Mouse (Mus musculus): ENCODE measurements around the gene Atp6v0e. TPM values are rescaled to one million over a fixed set of nuclear protein-coding genes. Genes with fewer than 3 reads are reported as not detected.

Atp6v0e gene
- polyA plus RNA-seq, 1 experiment from 2014 or later = 118 TPM

DNA sequence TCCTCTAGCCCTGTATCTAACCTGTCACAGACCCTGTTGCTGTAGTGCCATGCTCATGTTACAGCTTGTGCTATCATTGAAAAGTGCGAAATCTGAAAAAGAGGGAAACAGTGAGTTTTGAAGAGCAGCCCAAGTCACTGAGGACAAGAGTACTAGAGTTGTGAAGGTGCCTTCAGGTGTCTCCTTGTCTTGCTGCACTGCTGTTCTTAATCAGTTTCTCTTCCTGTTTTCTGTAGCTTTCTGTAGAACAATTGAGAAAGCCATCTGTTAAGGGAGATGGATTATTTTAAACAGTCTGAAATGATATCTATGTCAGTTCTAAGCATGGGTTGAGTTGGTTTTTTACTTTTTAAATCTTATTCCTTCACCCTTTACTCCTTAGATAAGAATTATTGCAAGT lies 63.6 kb downstream of the Atp6v0e start:
- H3K4me3 ChIP-seq = no peak overlapping the region
- H3K9ac ChIP-seq = no peak overlapping the region
- ATAC-seq (ENCODE audit: insufficient number of reproducible peaks, insufficient read depth, low FRiP score, low TSS enrichment) = no peak
- no peak overlapping the region for H3K27ac ChIP-seq
- no peaks in the 10 kb centered on the region for H3K9me3 ChIP-seq
- H3K36me3 ChIP-seq = no peaks in the 10 kb centered on the region
- no peaks in the 10 kb centered on the region for H3K27me3 ChIP-seq
- WGBS = 67% methylated on average over 1 of the region's 1 CpGs
- H3K4me1 ChIP-seq = no peaks in the 10 kb centered on the region
- H3K4me2 ChIP-seq (replicated peaks) = no peak overlapping the region

- H3K27ac ChIP-seq = no peak overlapping the region
- H3K9ac ChIP-seq = no peak overlapping the region
- WGBS = 68% methylated on average over 3 of the region's 3 CpGs
- H3K9me3 ChIP-seq = no peaks in the 10 kb centered on the region
- no peaks in the 10 kb centered on the region for H3K36me3 ChIP-seq
- no peak for ATAC-seq (ENCODE audit: insufficient number of reproducible peaks, insufficient read depth, low FRiP score, low TSS enrichment)
- no peaks in the 10 kb centered on the region for H3K27me3 ChIP-seq
- no peaks in the 10 kb centered on the region for H3K4me1 ChIP-seq
- H3K4me2 ChIP-seq (replicated peaks) = no peak overlapping the region
- no peak overlapping the region for H3K4me3 ChIP-seq
Measured at GRCm38 (mm10) chr17:26727110-26727755, 64.2 kb downstream of the Atp6v0e start.

DNA sequence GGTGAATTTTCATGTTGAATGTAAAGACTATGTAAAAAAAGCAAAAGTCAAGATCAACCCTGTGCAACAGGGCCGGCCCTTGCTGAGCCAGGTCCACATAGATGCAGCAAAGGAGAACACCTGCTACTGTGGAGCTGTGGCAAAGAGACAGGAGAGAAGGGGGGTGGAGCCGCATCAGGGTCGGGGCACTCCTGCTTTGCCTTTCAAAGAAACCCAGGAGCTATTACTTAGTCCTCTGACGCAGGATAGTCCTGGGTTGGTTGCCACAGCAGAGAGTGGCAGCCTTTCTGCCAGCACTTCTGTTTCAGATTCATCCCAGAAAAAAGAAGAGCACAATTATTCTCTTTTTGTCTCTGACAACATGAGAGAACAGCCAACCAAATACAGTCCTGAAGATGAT lies 79.5 kb downstream of the Atp6v0e start:
- Histone ChIP-seq H3K36me3 (no peaks in the 10 kb centered on the region), H3K27ac (no peak overlapping the region), H3K4me1 (no peaks in the 10 kb centered on the region), H3K4me2 (replicated peaks) (no peak overlapping the region), H3K9ac (no peak overlapping the region), H3K9me3 (no peaks in the 10 kb centered on the region), H3K4me3 (no peak overlapping the region), H3K27me3 (no peaks in the 10 kb centered on the region)
- WGBS = 54% methylated on average over 4 of the region's 4 CpGs
- ATAC-seq (ENCODE audit: insufficient number of reproducible peaks, insufficient read depth, low FRiP score, low TSS enrichment) = no peak

GRCm38 (mm10) chr17:26743294-26743693 lies 80.3 kb downstream of the Atp6v0e start:
- Histone ChIP-seq H3K27ac (no peak overlapping the region), H3K36me3 (no peaks in the 10 kb centered on the region), H3K4me3 (no peak overlapping the region), H3K9me3 (no peaks in the 10 kb centered on the region), H3K4me1 (no peaks in the 10 kb centered on the region), H3K9ac (no peak overlapping the region), H3K4me2 (replicated peaks) (no peak overlapping the region), H3K27me3 (no peaks in the 10 kb centered on the region)
- WGBS = 74% methylated on average over 1 of the region's 1 CpGs
- no peak for ATAC-seq (ENCODE audit: insufficient number of reproducible peaks, insufficient read depth, low FRiP score, low TSS enrichment)

Other genes starting within 250 kb of the Atp6v0e start
- gene Neurl1b, start 248.4 kb upstream of the Atp6v0e start, polyA plus RNA-seq (2016; fragmentation: Nextera tagmentation; extraction: Ambion mirVana) = 0.45 and 0.46 TPM in 2 replicates
- 102 and 103 TPM in 2 replicates for gene Ergic1, start 101.7 kb upstream of the Atp6v0e start, polyA plus RNA-seq (2016; fragmentation: Nextera tagmentation; extraction: Ambion mirVana)
- 19.4 and 20.6 TPM in 2 replicates for gene Dusp1, start 101.1 kb upstream of the Atp6v0e start, polyA plus RNA-seq (2016; fragmentation: Nextera tagmentation; extraction: Ambion mirVana)
- 5.6 and 6.0 TPM in 2 replicates for gene Crebrf, start 52.4 kb downstream of the Atp6v0e start, polyA plus RNA-seq (2016; fragmentation: Nextera tagmentation; extraction: Ambion mirVana)
- gene Bnip1, start 117.8 kb downstream of the Atp6v0e start, polyA plus RNA-seq (2016; fragmentation: Nextera tagmentation; extraction: Ambion mirVana) = 53.6 and 58.6 TPM in 2 replicates
- gene Nkx2-5, start 181.8 kb downstream of the Atp6v0e start, polyA plus RNA-seq (2016; fragmentation: Nextera tagmentation; extraction: Ambion mirVana) = 2.6 and 3.1 TPM in 2 replicates